ENCODE assay signal across 9 mouse cellular contexts in genomic region chr1:165559073-165559472, GRCm38 (mm10).
DNase-seq lines count a peak whose midpoint lies in the region; TF ChIP-seq lines count a peak whose summit lies in the region.
"Had no signal": no experiment of that assay in that cellular context is flagged by ENCODE, and none has a peak within 500 bp of the region (broad histone marks: within the 10 kb centered on the region; RNA-seq: fewer than 3 reads in every experiment).

No protein-coding gene starts in this region.

- intact Hi-C loops in left cerebral cortex, postnatal 14 days (cut with DNase I) = no loop called here

- TF ChIP-seq CTCF in brain, embryonic 14.5 days (IDR thresholded peaks at IDR 0.05; ENCODE audit: borderline replicate concordance, extremely low read depth, insufficient read depth, insufficient read length) = no peak

- TF ChIP-seq POLR2A in brain, embryonic 14.5 days (IDR thresholded peaks at IDR 0.05; ENCODE audit: borderline replicate concordance, extremely low read depth, insufficient read depth, insufficient read length, poor library complexity, severe bottlenecking) = no peak

- peak; percentile 73 for DNase-seq in brain, embryonic 14.5 days (ENCODE audit: low read depth)
- peak; percentile 75 for DNase-seq in cerebellum, adult 9-11 months
- DNase-seq in layer of hippocampus, adult 18-20 months (ENCODE audit: low spot score in 2 of 2) = peak; percentile 87 to 92
- DNase-seq in left cerebral cortex, postnatal 14 days (ENCODE audit: low spot score in 2 of 2) = peak; percentile 79 to 87
- no peak for DNase-seq in testis, postnatal 14 days (ENCODE audit: low spot score)
- no peak for DNase-seq in lung, postnatal 14 days
- DNase-seq in gastrocnemius, adult 8-10 months (ENCODE audit: low spot score in 2 of 2) = no peak
- DNase-seq in adrenal gland, adult 8-10 months = no peak
- DNase-seq: lung, postnatal 10 days had no signal

Comparison
In these comparisons a context has a peak if more than half of its experiments do, and no peak if none do; other contexts are left out.
1. DNase-seq: peak in brain, embryonic 14.5 days (single experiment), cerebellum, adult 9-11 months (single experiment), layer of hippocampus, adult 18-20 months (2 of 2) and left cerebral cortex, postnatal 14 days (2 of 2); none in testis, postnatal 14 days (single experiment), lung, postnatal 14 days (single experiment), gastrocnemius, adult 8-10 months (0 of 2) and adrenal gland, adult 8-10 months (single experiment).